Mouse (Mus musculus): ENCODE measurements around the gene Nfe2l1. TPM values are rescaled to one million over a fixed set of nuclear protein-coding genes. Genes with fewer than 3 reads are reported as not detected.

Gene Nfe2l1
- polyA plus RNA-seq, 2 experiments from 2014 or later, result 19.7 to 22.1 TPM

DNA sequence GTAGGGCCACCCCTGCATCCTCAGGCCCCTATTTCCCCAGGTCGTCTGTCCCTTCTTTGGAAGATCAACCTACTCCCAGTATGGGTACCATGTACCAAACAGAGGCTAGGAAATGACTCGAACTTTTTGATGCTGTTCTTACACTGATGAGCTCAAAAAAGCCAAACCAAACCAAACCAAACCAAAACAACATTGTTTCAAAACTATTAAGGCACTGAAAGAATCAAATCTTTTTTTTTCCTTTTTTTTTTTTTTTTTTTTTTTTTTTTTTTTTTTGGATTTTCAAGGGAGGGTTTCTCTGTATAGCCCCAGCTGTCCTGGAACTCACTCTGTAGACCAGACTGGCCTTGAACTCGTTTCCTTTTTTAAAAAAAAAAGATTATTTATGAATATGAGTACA lies 13.9 kb upstream of the Nfe2l1 start:
- ATAC-seq, result no peak

- ATAC-seq, result no peak
Observed at GRCm38 (mm10) chr11:96840290-96840689, 10.5 kb upstream of the Nfe2l1 start.

- no peak for ATAC-seq
Observed at GRCm38 (mm10) chr11:96839877-96840276, 10.1 kb upstream of the Nfe2l1 start.

GRCm38 (mm10) chr11:96839428-96839827 lies 9.7 kb upstream of the Nfe2l1 start:
- no peak for ATAC-seq

DNA sequence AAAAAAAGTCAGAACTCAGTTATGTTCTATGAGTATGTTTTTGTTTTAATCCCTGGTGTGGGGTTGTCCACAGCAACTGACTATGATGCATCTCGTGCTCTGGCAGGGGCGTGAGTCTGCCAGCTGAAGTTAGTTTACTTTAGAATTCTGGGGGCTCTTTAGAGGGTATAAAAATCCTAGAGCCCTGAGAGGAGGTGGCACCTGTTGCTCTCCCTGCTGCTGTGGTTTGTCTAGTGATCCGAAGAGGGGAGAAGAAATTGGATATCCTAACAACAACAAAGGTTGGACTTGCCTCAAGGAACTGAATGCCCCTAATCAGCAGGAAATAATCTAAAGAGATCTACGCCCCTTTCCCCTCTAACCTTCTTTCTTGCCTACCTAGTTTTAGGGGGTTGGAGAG lies 8.6 kb upstream of the Nfe2l1 start:
- ATAC-seq, result no peak

DNA sequence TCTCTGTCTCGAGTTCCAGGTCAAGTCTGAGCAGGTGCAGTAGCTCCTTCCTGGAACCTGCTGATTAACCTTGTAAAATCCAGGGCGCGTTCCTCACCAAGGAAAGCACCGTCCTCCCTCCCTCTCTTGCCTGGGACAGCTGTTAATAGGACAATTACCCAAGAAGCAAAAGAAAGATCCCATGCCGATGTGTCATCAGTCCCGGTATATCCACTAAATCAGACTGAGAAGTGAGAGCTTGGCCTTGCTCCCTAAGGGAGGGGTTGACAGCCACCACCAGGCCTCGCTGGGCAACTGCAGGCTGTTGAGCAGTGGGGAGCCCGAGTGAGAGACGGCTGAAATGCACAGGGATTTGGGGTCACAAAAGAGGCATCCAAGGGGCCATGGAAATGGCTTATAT lies 7.5 kb upstream of the Nfe2l1 start:
- ATAC-seq, result no peak

DNA sequence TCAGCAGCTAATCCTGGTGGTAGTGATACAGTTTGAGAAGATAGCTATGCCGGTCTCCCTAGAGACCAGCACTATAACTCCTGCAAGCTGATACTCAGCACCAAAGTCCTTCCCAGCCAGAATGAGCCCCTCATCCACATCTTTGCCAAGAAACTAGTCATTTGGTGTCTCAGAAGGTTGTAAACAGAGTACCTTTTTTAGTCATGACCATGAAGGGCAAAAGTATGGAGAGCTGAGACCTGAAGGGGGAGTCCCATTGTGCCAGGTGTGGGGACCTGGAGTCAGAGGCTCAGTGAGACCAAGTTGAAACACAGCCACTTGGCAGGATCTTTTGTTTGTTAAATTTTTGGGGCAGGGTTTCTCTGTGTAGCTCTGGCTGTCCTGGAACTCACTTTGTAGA lies 4.4 kb upstream of the Nfe2l1 start:
- ATAC-seq, result no peak

GRCm38 (mm10) chr11:96832973-96833372 lies 3.2 kb upstream of the Nfe2l1 start:
- ATAC-seq, result no peak

DNA sequence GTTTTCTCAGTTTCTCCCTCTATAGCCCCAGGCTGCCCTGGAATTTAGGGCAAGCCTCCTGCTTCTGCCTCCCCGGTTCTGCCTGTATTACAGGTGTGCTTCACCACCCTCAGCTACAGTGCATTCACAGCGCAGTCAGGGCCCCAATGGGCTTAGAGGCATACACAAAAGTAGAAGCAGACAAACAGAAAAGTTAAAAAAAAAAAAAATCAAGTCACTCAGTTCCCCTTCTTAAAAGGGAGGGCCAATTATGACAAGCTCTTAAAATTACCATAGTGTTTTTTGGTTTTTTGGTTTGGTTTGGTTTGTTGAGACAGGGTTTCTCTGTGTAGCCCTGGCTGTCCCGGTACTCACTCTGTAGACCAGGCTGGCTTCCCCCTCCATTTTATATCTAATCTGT lies 2.8 kb upstream of the Nfe2l1 start:
- ATAC-seq, result no peak

DNA sequence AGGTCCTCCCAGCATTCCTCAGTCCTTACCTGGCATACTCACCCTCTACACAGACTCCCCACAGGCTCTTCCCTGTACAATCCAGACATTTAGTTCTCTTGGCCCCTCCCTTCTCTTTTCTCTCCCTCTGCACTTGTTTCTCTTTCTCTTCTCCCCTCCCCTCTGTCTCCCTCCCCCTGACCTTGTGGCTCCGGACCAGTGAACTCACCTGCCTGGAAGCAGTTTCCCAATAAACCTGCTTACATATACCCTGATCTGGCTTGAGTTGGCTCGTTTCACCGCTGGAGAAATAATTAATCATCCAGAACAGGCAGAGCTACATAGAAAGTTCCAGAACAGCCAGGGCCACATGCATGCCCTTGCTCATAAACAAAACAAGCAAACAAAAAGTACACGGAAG lies 1.7 kb upstream of the Nfe2l1 start:
- no peak for ATAC-seq

GRCm38 (mm10) chr11:96830539-96831216 lies 910 bp upstream of the Nfe2l1 start:
- no peak for ATAC-seq

DNA sequence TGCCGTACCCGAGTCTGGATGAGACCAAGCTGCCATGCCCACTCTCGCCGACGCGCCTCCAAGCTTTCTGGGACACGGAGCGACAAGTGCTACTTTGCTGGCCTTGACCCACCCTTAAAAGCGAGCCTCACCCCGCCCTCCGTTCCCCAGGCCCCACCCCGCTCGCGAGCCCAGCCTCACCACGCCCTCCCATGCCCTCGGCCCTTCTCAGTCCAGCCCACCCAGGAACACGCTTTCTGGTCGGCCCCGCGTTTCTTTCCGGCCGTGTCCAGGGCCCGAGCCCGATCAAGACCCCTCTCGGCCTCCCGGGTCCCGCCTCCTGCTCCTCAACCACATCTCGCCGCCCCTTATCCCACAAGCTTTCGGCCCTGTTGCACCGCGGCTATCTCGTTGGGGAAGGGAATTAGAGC lies 360 bp downstream of the Nfe2l1 start:
- ATAC-seq, result no peak

DNA sequence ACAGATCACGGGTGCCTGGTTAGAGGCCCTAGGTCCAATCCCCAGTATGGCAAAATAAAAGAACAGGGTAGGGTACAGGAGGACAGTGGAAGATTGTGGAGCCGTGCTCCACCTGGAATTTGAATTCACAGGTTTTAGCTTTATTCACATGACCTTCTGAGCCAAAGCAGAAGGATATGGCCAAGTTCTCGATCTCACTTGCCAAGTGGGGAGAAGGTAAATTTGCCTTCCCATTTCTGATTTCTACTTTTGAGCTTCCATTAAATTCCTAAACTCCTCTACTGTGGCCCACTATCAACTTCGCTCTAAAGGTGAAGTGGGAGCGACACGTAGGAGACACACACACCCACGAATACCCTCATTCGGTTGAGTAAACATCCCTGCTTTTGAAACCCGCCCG lies 887 bp downstream of the Nfe2l1 start:
- ATAC-seq, result no peak

DNA sequence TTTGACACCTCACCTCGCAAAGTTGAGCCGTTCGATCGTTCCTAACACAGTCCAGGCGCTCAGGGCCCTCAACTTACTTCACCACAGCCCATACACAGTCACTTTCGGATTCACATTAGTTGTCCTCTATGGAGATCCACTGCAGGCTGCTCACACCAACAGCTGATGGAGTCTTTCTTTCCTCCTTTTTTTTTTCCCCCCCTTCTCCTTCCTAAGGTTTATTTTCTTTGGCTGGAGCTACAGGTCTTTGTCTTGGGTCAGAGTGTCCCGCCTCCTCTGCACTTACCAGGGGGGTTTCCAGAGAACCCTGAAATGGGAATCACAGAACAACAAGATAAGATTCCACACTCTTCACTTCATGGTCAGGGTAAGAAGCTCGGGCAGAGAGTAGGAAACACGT lies 1.9 kb downstream of the Nfe2l1 start:
- ATAC-seq, result no peak

GRCm38 (mm10) chr11:96827062-96827581 lies 2.6 kb downstream of the Nfe2l1 start:
- ATAC-seq, result no peak

- no peak for ATAC-seq
Observed at GRCm38 (mm10) chr11:96826481-96826880, 3.3 kb downstream of the Nfe2l1 start.

- no peak for ATAC-seq
Observed at GRCm38 (mm10) chr11:96824783-96825495, 4.8 kb downstream of the Nfe2l1 start.

DNA sequence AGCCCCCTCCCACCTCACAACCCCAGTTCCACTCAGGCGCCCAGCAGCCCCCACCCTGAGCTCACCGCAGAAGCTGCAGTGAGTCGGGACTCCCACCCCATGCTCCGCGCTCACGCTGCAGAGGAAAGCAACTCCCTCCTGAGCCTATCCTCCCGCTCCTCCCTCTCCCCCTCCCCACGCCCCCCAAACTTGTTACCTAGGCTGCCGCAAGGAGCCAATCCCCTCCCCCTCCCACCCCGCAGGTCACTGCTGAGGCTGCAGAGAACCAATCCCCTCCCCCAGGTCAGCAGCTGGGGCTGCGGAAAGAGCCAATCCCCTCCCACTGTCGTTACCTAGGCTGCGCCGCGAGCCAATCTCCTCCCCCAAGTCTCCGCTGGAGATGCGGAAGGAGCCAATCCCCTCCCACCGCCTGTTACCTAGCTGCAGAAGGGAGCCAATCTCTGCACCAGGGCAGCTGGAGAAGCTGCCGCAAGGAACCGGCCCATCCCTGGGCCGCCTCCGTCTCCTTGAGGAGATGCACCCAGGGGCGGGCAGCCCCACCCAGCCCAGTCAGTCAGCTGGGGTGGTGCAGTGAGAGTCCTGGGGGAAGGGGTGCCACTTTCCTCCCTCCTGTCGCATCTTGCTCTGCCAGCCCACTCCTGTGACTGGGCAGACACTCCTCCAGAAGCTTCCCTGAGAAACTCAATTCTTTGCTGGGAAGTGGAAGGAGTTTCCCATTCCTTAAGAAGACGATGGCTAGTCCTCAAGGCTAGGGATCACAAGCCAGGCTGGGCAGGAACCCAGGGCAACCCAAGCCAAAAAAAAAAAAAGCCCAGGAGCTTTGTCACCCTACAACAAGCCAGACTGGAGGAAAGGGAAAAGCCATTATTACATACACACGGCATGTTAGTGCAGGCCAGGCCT lies 5.6 kb downstream of the Nfe2l1 start:
- ATAC-seq, result peak; percentile 97

DNA sequence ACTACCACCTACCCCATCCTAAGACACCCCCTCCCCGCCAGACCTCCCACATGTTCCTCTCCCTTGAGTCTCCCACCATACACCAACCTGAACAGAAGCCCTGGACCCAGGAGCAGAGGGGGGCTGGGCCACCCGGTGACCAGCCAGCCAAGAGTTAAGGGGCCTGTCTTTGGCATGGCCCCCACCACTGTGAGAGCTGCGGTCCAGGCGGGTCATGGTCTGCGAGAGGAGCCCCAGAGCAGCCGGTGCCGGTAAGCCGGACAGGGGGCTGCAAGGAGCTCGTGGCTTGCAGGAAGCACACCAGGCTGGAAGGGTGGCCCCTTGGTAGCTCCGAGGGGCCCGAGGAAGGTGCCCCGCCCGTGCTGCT lies 6.3 kb downstream of the Nfe2l1 start:
- no peak for ATAC-seq

- no peak for ATAC-seq
Observed at GRCm38 (mm10) chr11:96822675-96823470, 6.9 kb downstream of the Nfe2l1 start.

GRCm38 (mm10) chr11:96821956-96822355 lies 7.8 kb downstream of the Nfe2l1 start:
- ATAC-seq, result no peak

- ATAC-seq, result no peak
Observed at GRCm38 (mm10) chr11:96818128-96818710, 11.5 kb downstream of the Nfe2l1 start.

All from activated CD4-positive, CD25-positive, alpha-beta regulatory T cell, adult 4 months (primary cell).